Mouse (Mus musculus) lung, postnatal 36 days (tissue): ENCODE results near the gene Gm12830.

Source experiments
- DNase-seq: peaks from one replicate; pipeline ENCODE4 v3.0.0; 2022; ENCODE audit warnings: mixed read lengths

Gm12830 gene

DNA sequence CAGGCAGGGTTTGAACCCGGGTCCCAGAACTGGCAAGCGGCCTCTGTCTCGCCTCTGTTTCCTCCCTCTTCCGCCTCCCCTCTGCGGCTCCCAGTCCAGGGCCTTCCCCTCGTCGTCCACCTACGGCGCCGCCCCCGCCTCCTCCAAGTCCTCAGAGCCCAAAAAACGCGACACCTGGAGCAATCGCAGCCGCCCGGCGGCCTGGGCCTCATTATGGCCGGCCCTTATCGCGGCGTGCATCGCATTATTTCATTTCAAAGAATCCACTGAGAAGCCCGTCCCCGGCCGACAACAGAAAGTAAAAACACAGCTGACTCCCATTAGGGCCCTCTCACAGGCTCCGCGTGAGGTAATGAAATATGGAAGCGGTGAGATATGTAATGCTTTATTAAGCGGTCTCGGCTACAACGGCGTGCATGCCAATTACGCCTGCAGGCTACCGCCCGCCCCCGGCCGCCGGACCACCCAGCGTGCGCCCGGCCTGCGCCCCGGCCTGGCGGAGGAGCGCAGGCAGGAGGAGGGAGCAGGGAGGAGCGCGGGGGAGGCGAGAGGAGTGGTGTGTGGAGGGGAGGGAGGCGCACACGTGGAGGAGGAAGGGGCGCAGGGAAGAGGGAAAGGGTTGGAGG is at the start of gene Gm12830:
Gene Gm12830 (plus strand): TSS at position 156 of the 626 bp plus-strand sequence.
- DNase-seq, result peak; percentile 49

DNA sequence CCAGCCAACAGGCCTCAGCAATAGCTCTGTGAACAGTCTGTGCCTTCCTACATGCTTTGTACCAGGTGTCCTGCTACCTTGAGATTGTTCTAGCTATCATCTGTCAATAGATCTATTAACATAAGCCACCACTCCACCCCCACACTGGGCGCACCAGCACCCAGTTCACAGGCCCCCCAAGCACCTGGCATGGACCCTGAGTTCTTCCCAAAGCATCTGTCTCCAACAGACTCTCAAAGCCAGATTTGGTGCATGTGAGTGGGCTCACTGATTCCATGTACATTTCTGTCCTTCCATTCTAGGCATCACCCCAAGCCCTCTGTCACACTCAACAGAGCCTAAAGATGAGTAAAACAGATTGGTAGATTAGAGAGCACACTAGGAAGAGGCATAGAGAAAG is 48.2 kb upstream of the Gm12830 start:
- DNase-seq, result no peak

DNA sequence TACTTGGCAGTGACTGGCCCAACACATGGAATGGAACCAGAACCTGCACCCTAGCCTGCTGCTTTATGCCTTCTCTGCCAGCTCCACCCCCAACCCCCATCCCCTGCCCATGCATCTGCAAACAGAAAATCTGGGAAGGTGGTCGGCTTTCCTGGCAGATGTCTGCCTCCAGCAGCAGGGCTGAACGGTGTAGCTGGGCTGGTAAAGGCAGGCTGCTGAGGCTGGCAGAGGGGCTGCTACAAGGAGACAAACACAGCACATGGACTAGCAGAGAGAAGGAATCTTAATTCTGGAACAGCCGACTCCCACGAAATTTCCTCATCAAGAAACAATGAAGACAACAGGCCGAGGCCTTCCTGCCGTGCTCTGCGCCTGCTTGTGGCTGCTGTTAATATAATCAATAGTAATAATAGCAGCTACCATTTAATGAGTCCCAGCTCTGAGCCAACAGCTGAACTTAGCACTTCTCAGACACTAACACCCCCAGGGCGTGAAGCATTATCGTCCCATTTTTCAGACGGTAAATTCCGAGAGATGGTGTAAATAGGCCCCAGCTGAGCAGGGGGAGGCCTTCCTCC is 43.8 kb upstream of the Gm12830 start:
- DNase-seq, result no peak

DNA sequence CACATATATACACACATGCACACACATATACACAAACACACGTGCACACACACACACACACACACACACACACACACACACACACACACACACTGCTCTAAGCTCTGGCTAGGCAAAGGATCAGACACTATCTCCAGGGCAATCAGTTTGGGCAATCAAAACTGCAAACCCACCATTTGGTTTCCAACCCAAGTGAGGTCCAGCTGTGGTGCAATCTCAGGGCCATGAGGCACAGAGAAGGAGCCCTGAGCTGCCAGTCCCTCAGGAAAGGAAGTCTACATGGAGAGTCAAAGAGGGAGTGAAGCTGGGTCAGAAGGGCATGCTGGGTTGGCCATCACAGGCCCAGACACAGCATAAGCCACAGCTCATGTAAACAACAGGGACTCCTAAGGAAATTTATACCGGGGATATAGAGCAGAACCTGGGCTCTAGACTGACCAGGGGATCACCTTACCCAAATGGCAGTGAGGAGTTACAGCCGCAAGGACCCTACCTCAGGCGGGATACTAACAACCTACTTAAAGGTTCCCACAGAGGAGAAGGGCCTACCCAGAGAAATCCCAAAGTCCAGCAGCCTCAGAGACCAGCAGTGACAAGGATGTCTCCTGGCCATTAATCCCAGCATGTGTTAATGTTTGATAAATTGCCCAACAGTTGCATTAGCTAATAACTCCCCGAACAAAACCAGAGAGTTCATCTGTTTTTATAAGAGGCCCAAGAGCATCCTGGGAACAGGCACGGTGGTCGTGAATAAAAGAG is 42.6 kb upstream of the Gm12830 start:
- DNase-seq, result no peak

DNA sequence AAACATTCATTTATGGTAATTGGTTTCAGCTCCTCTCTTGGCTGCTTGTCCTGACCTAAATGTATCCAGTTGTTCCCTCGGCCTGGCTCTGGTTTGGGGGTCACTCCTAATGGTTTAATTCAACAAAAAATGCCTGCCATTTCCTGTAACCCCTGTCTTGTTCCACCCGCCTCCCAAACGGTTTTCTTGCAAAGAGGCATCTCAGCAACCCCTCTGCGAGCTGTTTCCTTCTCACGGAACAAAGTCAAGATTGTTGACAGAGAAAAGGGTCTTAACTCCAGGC is 42.1 kb upstream of the Gm12830 start:
- no peak for DNase-seq

DNA sequence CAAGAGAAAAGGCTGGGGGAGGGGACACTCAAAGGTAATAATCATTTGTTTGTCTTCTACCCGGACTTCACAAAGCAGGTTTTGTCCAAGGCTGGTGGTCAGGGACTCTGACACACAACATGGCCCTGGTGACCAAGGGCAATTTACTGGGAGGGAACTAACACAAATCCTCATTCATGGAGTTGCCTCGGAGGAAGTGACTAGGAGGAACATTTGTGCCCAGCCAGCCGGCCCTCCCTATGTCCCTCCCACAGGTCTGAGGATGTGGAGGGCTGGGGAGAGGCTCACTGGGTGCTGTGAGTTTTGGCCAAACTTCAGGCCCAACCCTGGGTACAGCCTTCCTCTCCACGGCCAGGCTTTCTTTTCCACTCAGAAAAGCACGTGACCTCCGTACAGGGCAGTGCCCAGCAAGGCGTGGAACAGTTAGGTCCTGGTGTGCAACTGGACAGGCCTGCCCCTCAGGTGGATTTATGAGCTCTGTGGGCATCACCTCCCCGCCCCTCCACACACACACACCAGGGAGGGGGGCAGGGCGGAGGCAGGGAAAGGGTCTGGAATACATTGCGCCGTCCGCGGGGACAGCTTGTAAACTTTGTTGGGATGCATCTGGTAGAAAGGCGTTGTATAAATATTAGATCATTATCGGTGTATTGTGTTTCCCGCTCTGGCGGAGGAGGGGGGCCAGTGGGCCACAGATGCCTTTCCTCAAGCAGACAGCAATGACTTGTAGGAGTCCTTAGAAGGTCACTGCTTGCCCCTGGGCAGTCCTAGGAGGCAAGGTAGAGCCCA is 41.6 kb upstream of the Gm12830 start:
- DNase-seq, result peak; percentile 70

DNA sequence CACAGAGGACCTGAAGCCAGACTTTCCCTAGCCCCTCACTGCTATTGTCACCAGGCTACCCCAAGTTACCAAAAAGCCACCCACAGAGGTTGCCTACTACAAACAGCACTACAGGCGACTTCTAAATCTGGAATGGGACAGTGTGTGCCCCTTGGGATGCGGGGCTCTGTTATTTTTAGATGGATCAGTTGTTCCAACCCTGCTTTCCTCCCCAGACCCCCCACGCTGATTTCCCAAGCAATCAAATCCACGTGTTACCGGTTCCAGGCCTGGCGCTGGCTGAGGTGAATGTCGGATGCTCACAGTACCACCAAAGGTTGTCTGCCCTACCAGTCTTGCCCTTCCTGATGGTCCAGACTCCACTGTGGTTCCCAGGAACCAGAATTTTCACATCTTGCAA is 38.7 kb upstream of the Gm12830 start:
- no peak for DNase-seq

DNA sequence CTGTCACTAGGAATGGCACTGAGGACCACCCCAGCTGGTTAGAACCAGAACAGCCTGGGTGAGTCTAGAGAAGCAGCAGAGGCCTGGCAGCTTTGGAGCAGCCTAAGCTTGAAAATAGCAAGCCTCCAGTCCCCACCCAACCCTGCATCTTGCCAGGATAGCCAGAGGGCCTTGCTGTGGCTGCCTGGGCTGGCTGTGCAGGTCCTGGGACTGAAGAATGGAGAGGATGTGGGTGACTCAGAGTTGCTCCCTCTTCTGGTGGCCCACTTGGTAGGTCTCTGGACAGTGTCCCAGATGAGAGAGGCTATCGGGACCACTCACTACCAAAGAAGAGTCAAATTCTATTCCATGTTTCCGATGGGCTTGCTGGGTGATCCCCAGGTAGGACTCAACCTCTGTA is 36.8 kb upstream of the Gm12830 start:
- DNase-seq, result no peak

DNA sequence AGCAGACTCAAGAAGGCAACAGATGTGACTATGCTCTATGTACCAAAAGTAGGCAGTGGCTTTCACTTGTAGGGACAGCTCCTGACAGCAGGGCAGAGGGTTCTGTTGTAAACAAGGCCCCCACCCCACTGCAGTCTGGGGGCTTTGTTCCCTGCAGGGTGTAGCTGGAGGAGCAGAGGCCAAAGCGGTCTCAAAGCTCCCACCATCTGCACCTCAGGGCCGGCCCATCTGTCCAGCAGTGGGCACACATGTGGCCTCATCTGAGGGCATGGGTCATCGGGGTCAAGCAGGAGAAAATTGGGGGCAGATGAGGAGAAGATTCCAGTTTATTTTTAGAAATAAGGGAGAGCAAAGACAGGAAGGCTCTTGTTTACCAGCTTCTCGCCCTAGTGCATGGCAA is 32.7 kb upstream of the Gm12830 start:
- DNase-seq, result no peak

DNA sequence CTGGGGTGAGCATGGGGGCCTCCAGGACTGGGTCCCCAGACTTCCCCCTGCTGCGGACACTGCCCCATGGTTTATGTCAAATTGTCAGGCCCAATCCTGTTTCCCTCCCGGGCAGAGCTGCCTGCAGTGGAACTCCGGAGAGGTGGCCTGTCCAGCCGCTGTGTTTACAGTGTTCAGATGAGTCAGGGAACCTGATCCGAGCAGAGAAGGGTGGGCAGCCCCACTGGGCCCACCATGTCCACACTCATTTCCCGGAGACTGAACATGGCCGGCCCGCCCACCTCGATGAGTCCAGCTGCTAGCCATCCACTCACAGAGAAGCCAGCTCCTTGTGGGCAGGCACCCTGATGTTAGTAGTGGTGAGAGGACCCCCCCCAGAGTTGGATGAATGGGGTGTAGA is 29.9 kb upstream of the Gm12830 start:
- no peak for DNase-seq

DNA sequence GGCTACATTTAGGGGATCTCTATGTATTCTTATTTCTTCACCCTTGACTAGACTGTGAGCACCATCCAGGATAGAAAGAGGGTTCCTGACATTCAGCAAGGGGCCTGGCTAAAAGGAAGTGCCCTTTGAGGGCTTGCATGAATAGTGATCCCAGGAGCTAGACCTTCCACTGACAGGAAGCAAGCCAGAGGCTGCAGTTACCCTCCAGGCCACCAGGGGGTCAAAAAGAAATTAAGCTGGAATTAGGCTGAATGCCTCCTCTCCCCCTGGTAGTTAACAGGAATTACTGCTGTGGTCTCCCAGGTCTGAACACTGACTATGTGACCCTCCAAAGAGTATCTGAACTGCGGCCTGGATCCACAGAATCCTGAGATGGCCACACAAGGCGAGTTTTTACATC is 27.7 kb upstream of the Gm12830 start:
- no peak for DNase-seq

DNA sequence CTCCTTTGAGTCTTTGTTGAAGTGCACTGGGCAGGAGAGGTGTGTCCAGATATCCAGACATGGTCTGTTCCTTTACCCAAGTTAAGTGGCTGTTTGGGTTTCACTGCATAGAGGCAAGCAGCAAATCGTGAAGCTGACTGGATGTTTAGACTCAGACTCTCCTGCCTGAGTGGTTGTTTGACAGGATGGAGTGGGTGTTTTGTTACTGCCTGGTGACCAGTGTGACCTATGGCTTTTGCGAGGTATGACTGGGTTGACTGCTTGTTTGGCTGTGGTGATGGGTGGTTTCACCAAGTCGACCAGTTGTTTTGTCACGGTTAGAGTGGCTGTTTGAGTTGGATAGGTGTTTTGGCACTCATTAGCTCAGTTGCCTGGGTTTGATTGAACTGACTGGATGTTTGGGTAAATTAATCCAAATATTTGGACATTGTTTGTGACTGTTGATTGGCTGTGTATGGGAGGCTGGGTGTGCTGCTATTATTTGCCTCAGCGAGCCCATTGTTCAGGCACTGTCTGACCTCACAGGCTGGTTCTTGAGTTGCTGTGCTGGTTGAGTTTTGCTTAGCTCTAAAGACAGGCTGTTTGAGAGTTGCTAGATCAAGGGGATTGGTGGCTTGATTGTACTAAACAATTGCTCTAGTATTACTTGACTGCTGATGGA is 24.1 kb upstream of the Gm12830 start:
- DNase-seq, result peak; percentile 28

DNA sequence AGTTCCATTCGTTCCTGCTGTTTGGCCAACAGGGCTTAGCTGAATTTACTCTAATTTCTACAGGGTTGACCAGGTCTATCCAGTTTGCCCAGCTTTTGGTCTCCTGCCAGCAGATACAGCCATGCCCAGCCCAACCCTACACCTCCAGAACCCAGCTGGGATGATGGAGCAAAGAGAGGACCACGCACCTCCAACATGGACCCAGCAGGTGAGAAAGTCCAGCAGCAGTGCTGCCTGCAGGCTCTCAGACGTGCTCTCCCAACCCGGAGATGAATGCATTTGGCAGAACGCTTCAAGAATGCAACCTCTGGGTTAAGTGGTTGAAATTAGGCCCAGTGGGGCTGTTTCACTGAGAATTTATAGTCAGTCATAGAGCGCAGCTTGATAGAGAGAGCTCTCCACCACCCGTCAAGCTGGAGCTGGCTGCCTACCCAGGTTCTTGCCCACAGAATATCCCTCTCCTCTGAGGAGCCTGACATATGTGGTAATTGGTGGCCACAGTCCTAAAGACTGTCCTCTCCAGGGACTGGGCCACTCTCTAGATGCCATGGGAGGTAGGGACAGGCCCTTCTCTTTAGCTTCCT is 23.4 kb upstream of the Gm12830 start:
- no peak for DNase-seq

DNA sequence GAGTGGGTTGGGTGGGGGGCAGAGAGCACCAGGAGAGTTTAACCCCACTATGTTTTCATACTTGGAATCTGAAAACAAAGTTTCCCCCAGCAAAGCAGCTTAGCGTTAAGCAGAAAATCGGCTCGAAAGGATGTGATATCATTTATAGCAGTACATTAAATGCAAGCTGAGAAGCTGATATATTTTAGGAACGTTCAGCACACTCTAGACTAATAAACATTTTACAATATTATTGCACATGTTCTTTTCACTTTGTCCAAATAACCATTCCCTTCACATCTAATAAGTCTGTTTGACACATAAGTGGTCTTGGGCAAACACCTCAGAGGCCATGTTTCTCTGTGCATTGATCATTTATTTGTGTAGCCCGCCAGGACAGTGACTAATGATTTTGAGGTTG is 17.4 kb upstream of the Gm12830 start:
- DNase-seq, result no peak

DNA sequence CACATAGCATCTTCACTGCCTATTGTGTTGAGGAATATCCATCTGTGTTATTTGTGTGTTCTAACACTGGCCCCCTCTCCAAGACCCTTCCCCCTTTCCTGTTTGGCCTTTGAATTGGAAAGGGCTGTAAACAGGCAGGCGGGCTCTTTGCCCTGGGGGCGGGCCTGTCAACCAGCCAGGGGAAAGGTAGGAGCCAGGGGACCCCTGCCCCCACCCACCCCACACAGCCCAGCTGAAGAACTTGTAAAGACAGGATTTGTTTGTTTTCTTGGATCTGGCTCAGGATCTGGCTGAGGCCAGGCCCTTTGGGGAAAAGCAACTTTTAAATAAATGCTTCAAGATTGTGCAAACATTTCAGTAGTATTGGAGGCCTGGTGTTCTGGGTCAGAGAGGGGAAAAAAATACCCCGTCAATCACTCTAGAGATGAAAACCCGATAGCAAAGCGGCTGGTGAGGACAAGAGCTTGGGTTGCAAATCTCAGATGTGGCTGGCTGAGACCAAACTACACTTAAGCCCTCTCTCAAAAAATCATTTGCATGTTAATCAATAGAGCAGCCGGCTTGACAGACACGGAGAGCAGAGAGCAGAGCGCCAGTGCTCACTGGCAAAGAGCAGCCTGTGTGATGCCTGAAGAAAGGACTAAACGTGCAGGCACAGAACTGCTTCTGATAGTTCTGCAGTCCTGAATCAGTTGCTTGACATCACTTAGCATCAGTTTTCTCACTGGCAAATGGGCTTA is 2.4 kb upstream of the Gm12830 start:
- DNase-seq, result peak; percentile 12

DNA sequence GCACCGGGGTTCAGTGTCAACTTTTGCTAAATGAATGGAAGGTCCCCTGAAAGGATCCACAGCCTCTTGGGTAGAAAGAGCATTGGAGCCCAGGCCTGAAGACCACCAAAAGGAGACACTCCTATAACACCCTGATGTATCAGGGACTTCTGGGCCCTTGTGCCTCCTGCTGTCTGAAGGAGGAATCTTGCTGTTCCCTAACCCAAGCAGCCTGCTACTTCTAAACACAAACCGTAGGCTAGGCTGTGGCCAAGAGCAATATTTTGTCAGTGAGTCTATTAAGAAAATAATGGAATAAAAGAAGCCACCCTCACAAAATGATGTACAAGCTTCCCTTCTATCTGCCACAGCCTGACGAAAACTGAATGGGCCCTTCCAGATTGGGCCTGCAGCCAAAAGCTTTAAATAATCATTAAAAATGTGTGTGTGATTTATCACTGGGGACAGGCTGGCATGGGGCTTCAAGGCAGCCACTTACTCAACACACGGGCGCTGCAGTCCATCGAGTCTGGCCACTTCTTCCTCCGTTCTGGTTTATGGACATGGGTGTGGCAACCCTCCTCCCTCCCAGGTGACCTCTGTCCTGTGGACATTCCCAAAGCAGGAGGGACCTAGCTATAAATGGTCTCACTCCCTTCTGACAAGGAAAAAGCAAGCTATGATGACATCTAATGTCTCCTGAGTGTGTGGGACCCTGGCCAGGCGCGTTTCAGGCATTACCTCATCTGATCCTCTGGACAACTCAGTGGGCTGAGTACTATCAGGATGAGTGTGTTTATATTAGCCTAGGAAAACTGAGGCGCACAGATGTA is 13.5 kb downstream of the Gm12830 start:
- no peak for DNase-seq

DNA sequence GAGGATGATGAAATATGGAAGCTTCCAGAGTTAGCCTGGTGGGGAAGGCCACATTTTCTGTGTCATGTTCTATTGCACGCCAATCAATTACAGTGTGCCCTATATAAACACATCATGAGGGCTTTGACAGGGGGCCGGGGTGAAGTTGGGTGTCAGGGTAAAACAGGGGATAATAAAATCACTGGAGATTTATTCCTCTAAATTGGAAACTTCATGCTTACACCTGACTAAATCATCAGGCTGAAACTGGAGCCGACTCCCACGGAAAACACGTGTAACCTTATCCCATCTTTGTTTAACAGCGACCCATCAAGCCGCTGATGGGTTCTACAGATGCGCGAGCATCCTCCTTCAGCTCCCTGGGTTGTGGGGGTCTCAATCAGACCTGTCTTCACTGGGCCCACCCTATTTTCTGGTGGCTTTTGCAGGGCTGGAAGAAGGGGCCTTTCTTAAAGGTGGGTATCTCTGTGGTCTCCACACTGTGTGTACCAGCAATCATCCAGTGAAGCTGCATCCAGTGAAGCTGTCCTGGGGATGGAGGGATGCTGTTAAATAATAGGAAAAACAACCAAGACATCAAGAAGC is 19.9 kb downstream of the Gm12830 start:
- DNase-seq, result no peak

DNA sequence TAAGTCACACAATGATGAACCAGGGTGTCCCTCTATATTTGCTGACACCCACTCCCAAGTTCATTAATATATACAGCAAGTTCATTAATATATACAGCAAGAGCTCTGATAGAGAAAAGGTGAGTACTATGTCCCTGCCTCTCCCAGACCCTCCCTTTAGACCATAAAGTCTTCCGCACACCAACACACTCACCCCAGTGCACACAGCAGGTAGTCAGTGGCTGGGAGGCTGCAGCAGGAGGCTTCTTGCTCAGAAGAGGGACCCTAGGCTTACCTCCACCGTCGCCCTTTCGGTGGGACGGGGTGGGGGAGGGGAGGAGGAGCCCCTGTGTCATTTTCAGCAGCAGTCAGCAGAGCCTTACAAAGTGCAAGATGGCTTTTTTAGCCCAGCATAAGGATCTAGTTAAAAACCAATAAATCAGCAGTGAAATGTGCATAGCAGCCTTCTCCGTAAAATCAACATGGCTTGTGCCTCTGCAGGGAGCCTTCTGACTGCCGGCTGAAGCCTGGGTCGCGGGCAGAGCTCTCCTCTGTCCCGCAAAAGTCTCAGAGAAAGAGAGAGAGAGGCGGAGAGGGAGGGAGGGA is 20.9 kb downstream of the Gm12830 start:
- no peak for DNase-seq

DNA sequence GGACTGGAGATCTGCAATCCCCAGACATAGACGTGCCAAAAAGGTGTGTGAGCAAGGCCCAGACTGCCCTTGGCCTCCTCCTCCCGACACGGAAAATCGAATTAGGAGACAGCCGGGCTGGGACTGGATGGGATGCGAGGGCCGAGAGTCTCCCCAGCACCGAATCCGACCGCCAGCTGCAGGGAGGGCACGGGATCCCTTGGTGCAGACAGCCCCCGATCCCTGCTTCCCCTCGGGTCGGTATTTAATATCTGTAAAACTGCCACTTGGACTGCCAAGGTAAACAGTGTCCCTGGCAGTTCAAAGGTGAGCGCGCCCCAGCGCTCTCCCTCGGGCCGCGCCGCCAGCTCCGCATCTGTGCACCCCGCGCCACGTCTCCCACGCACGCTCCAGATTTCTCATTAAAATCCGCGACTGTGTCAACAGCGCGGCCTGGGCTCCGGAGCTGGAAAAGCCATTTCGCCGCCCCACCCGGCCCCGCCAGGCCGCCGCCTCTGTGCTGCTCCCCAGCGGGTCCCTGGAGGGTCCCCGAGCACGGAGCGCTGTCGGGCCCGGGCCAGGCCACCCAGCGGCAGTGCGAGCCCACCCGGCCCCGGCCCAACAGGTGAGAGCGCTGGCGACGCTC is 21.7 kb downstream of the Gm12830 start:
- DNase-seq, result no peak

DNA sequence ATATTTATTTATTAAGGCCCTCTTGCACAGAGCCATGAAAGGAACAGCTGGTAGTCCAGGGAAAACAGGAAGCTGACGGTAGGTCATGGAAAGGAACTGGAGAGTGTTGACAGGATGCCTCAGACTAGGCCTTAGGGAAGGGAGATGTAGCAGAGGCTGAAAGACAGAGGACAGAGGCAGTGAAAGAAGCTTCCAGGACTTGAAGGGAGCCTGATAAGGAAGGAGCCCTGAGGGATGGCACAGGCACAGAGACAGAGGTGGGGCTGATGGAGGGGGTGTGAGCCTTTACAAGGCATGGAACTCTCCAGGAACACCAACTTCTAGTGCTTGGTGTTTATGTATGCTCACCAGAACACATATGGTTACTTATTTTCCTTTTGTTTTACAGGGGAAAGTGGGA is 23.1 kb downstream of the Gm12830 start:
- DNase-seq, result no peak
